Comparison of ENCODE assay signal across 23 mouse cellular contexts in genomic region chr4:152145473-152145872, GRCm38 (mm10). TPM values are rescaled to one million over a fixed set of nuclear protein-coding genes. Genes with fewer than 3 reads are reported as not detected.
"Had no signal": no experiment of that assay in that cellular context is flagged by ENCODE, and none has a peak within 500 bp of the region (broad histone marks: within the 10 kb centered on the region; RNA-seq: fewer than 3 reads in every experiment).

No protein-coding gene starts in this region.

- H3K9ac ChIP-seq: lung, embryonic 15.5 days; midbrain, embryonic 13.5 days; midbrain, embryonic 15.5 days; neural tube, embryonic 12.5 days; stomach, embryonic 15.5 days had no signal

- ATAC-seq: lung, postnatal 0 days; midbrain, embryonic 13.5 days; midbrain, embryonic 15.5 days had no signal

- H3K27ac ChIP-seq: lung, embryonic 15.5 days; macrophage; midbrain, embryonic 13.5 days; midbrain, embryonic 15.5 days; neural tube, embryonic 12.5 days; stomach, embryonic 15.5 days had no signal

- DNase-seq: lung, adult 2 months; lung, postnatal 14 days; lung, postnatal 36 days; right cerebral cortex, postnatal 14 days; thymus, adult 18-20 months; thymus, postnatal 14 days; thymus, postnatal 4 days had no signal

- H3K9me3 ChIP-seq: lung, embryonic 15.5 days; midbrain, embryonic 13.5 days; midbrain, embryonic 15.5 days; neural tube, embryonic 12.5 days; stomach, embryonic 15.5 days had no signal

- H3K4me2 ChIP-seq: lung, embryonic 15.5 days; midbrain, embryonic 11.5 days; midbrain, embryonic 13.5 days; midbrain, embryonic 15.5 days; neural tube, embryonic 12.5 days; stomach, embryonic 15.5 days had no signal

- H3K4me1 ChIP-seq: lung, embryonic 15.5 days; midbrain, embryonic 13.5 days; midbrain, embryonic 15.5 days; neural tube, embryonic 12.5 days; stomach, embryonic 15.5 days had no signal

- H3K4me3 ChIP-seq: lung, embryonic 15.5 days; megakaryocyte, embryonic 14.5 days; midbrain, embryonic 13.5 days; midbrain, embryonic 15.5 days; neural tube, embryonic 12.5 days; stomach, embryonic 15.5 days had no signal

- H3K36me3 ChIP-seq: lung, embryonic 15.5 days; midbrain, embryonic 13.5 days; midbrain, embryonic 15.5 days; neural tube, embryonic 12.5 days; stomach, embryonic 15.5 days had no signal

RNA-seq across cellular contexts. Expression of gene Hes2, which starts 13.2 kb away (rescaled TPM):
- total RNA-seq: megakaryocyte progenitor cell, adult 5-6 weeks; midbrain, postnatal 0 days; monocyte, adult 5-6 weeks; neutrophil, adult 5-6 weeks had no signal
- polyA plus RNA-seq: midbrain, embryonic 15.5 days; midbrain, postnatal 0 days; neural tube, embryonic 14.5 days; spleen, adult 2 months; thymus, postnatal 0 days had no signal

RNA-seq across cellular contexts. Expression of gene Tnfrsf25, which starts 29.7 kb away (rescaled TPM):
- total RNA-seq: monocyte, adult 5-6 weeks had no signal
